Mouse (Mus musculus) E14TG2a.4 (cell line): ENCODE measurements around the gene Cdc26.

ENCODE experiments used
- H3K27me3 ChIP-seq: 2 replicates; pipeline ENCODE4 v1.6.1; 2014; ENCODE audit warnings: low read length, control low read depth; ENCODE audit not compliant: insufficient read depth
- H3K36me3 ChIP-seq: 2 replicates; pipeline ENCODE4 v1.6.1; 2014; ENCODE audit warnings: low read length, control low read depth; ENCODE audit not compliant: insufficient read depth
- H3K4me1 ChIP-seq: replicated peaks from 2 replicates; pipeline ENCODE4 v1.6.1; 2014; ENCODE audit warnings: low read depth, low read length, control low read depth
- H3K4me3 ChIP-seq: replicated peaks from 2 replicates; pipeline ENCODE4 v1.5.1; 2014; ENCODE audit warnings: mild to moderate bottlenecking, low read length
- H3K9me3 ChIP-seq: 2 replicates; pipeline ENCODE4 v1.6.1; 2014; ENCODE audit warnings: low read length, control low read depth
- CTCF ChIP-seq: conservative IDR thresholded peaks from 2 replicates; pipeline ENCODE4 v1.5.1; 2014; ENCODE audit warnings: low read length
- NANOG ChIP-seq: IDR thresholded peaks from 2 replicates; pipeline ENCODE4 v1.6.1; 2014; ENCODE audit warnings: borderline replicate concordance, low read length, mixed read lengths
- POU5F1 ChIP-seq: IDR thresholded peaks from 2 replicates; pipeline ENCODE4 v1.6.1; 2014; ENCODE audit warnings: low read length, borderline replicate concordance

The Cdc26 gene

DNA sequence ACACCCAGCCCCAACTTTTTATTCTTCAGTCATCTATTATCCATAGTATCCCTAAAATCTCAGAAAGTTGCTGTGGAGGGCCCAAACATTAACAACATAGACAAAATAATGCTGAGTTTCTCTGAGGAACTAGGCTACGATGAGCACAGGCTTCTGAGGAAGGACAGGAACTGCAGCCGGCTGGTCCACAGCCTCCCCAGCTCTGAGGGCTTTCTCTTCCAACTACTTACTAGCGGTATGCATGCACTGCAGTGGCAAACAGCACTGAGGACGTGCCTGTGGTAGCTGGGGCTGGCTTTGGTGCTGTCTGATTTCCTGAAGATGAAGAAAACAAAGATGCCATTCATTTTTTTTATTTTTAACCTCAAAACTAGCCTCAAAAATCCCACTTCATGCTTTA lies 62.6 kb downstream of the Cdc26 start:
- Histone ChIP-seq H3K27me3 (no peaks in the 10 kb centered on the region), H3K4me3 (no peak overlapping the region), H3K36me3 (peaks cover 19% of the 10 kb centered on the region), H3K9me3 (no peaks in the 10 kb centered on the region), H3K4me1 (no peaks in the 10 kb centered on the region)
- no peak for TF ChIP-seq CTCF
- no peak for TF ChIP-seq NANOG
- TF ChIP-seq POU5F1 = no peak

DNA sequence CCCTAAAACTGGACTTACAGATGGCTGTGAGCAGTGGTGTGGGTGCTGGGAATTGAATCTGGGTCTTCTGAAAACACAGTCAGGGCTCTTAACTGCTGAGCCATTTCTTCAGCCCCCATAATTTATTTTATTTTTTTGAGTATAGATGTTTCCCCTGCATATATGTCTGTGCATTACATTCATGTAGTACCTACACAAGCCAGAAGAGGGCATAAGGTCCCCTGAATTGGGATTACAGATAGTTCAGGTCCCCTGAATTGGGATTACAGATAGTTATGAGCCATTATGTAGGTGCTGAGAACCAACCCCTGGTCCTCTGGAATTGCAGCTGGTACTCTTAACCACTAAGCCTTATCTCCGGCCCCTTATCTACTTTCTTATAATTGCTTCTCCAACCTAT lies 64.4 kb downstream of the Cdc26 start:
- Histone ChIP-seq H3K27me3 (no peaks in the 10 kb centered on the region), H3K4me3 (no peak overlapping the region), H3K36me3 (peaks cover 20% of the 10 kb centered on the region), H3K9me3 (no peaks in the 10 kb centered on the region), H3K4me1 (no peaks in the 10 kb centered on the region)
- peak; percentile 62 for TF ChIP-seq CTCF
- no peak for TF ChIP-seq NANOG

DNA sequence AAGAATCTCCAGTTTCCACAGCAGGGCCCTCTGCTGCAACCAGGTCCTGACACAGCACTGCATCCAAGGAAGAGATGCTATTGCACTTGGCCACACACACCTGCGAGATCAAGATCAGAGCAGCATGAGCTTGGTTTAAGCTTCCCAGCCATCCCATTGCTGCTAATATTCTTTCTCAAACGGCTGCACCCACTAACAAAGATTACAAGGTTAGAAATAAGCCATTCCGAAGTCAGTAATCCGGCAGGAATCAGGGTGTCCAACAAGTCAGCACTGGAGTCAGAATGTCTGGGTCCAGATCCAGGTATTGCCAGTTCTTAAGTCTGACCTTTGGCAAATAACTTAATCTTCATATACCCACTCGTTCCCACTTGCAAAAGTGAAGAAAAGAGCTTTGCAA lies 69.9 kb downstream of the Cdc26 start:
- TF ChIP-seq NANOG = no peak
- TF ChIP-seq POU5F1 = no peak
- no peak for TF ChIP-seq CTCF

More for the DNA sequence above, 69.9 kb downstream of the Cdc26 start:
- H3K36me3 ChIP-seq = peaks cover 31% of the 10 kb centered on the region
- no peaks in the 10 kb centered on the region for H3K27me3 ChIP-seq
- no peaks in the 10 kb centered on the region for H3K4me1 ChIP-seq
- H3K9me3 ChIP-seq = no peaks in the 10 kb centered on the region
- H3K4me3 ChIP-seq = no peak overlapping the region
